Mouse (Mus musculus) neural tube, embryonic 11.5 days (tissue): Measurements from ENCODE around the gene Vat1. TPM values are rescaled to one million over a fixed set of nuclear protein-coding genes. Genes with fewer than 3 reads are reported as not detected.
A peak's percentile ranks its signal among the peaks of the same experiment; 100 is the strongest.

Source experiments
- ATAC-seq: fragments of 200-750 bp; cut with Nextera tagmentation; 2 replicates; pipeline ENCODE4 v1.8.0; 2017; ENCODE audit warnings: moderate number of reproducible peaks, mild to moderate bottlenecking, moderate TSS enrichment, moderate library complexity; ENCODE audit not compliant: insufficient read depth, low FRiP score, low TSS enrichment
- DNase-seq: peaks from one replicate; pipeline ENCODE4 v3.0.0-alpha.2; 2015; ENCODE audit warnings: low spot score
- H3K27ac ChIP-seq: fragments of 300-500 bp; sonication (generic); 2 replicates; pipeline ENCODE4 v1.5.1; 2014; ENCODE audit warnings: low read depth, mild to moderate bottlenecking, low read length
- H3K27me3 ChIP-seq: fragments of 300-500 bp; sonication (generic); 2 replicates; pipeline ENCODE4 v1.6.1; 2014; ENCODE audit warnings: mild to moderate bottlenecking, low read length, mixed read lengths; ENCODE audit not compliant: control insufficient read depth, insufficient read depth
- H3K36me3 ChIP-seq: fragments of 300-500 bp; sonication (generic); 2 replicates; pipeline ENCODE4 v1.6.1; 2014; ENCODE audit warnings: mild to moderate bottlenecking, low read length, moderate library complexity, mixed read lengths; ENCODE audit not compliant: control insufficient read depth, insufficient read depth
- H3K4me1 ChIP-seq: fragments of 300-500 bp; sonication (generic); 2 replicates; pipeline ENCODE4 v1.6.1; 2014; ENCODE audit warnings: low read length, mixed read lengths; ENCODE audit not compliant: control insufficient read depth, insufficient read depth
- H3K4me2 ChIP-seq: fragments of 300-500 bp; sonication (generic); 2 replicates; pipeline ENCODE4 v1.6.1; 2014; ENCODE audit warnings: low read depth, mild to moderate bottlenecking, moderate library complexity
- H3K4me3 ChIP-seq: fragments of 300-500 bp; sonication (generic); 2 replicates; pipeline ENCODE4 v1.5.1; 2014; ENCODE audit warnings: low read depth, low read length
- H3K9ac ChIP-seq: fragments of 300-500 bp; sonication (generic); 2 replicates; pipeline ENCODE4 v1.6.1; 2014; ENCODE audit warnings: mild to moderate bottlenecking, low read length
- H3K9me3 ChIP-seq: fragments of 300-500 bp; sonication (generic); 2 replicates; pipeline ENCODE4 v1.6.1; 2016; ENCODE audit warnings: low read length; ENCODE audit not compliant: control insufficient read depth
- WGBS: fragments of 180-500 bp; shearing (Covaris S2); extraction: QIAGEN DNeasy Blood & Tissue Kit; methylation state at CpG from one replicate; pipeline ENCODE4 v1.1.7; 2014; 5-methylcytosine and 5-hydroxymethylcytosine counted together
- polyA plus RNA-seq: library from polyadenylated mRNA; unstranded; fragments of >200 nt; fragmentation: Nextera tagmentation; extraction: Ambion mirVana; gene quantifications from 2 replicates; pipeline ENCODE4 v1.2.1, GENCODE M21; 2014

Vat1 gene
- polyA plus RNA-seq, 1 experiment from 2014 or later, result 52.3 TPM

GRCm38 (mm10) chr11:101462583-101463440 lies 3.2 kb downstream of the Vat1 start:
- Histone ChIP-seq H3K9ac (no peak overlapping the region), H3K27ac (no peak overlapping the region), H3K4me2 (peak overlapping the region; percentile 92), H3K36me3 (peaks cover 4% of the 10 kb centered on the region; the same call in 1 of the 2 replicates), H3K4me1 (peaks cover 26% of the 10 kb centered on the region), H3K27me3 (no peaks in the 10 kb centered on the region), H3K9me3 (no peaks in the 10 kb centered on the region), H3K4me3 (no peak overlapping the region)
- ATAC-seq (0 out of 2 replicates have a peak, but pooled peaks have one; percentile 58), DNase-seq (peak; percentile 50)
- WGBS, result 37% methylated on average over 13 of the region's 13 CpGs

GRCm38 (mm10) chr11:101462141-101462540 lies 3.9 kb downstream of the Vat1 start:
- Histone ChIP-seq H3K27ac (no peak overlapping the region), H3K4me2 (no peak overlapping the region), H3K9me3 (no peaks in the 10 kb centered on the region), H3K27me3 (no peaks in the 10 kb centered on the region), H3K4me3 (no peak overlapping the region), H3K4me1 (peaks cover 26% of the 10 kb centered on the region), H3K36me3 (peaks cover 4% of the 10 kb centered on the region; the same call in 1 of the 2 replicates), H3K9ac (no peak overlapping the region)
- WGBS, result 80% methylated on average over 14 of the region's 14 CpGs
- no peak for ATAC-seq
- no peak for DNase-seq

GRCm38 (mm10) chr11:101460321-101460720 lies 5.7 kb downstream of the Vat1 start:
- DNase-seq, result no peak
- no peaks in the 10 kb centered on the region for H3K9me3 ChIP-seq
- WGBS, result 89% methylated on average over 15 of the region's 15 CpGs
- H3K4me2 ChIP-seq, result no peak overlapping the region
- no peak overlapping the region for H3K4me3 ChIP-seq
- no peaks in the 10 kb centered on the region for H3K27me3 ChIP-seq
- no peak for ATAC-seq
- H3K27ac ChIP-seq, result no peak overlapping the region
- H3K9ac ChIP-seq, result no peak overlapping the region
- peaks cover 4% of the 10 kb centered on the region; the same call in 1 of the 2 replicates for H3K36me3 ChIP-seq
- peaks cover 26% of the 10 kb centered on the region for H3K4me1 ChIP-seq

- peaks cover 4% of the 10 kb centered on the region; the same call in 1 of the 2 replicates for H3K36me3 ChIP-seq
- no peak overlapping the region for H3K4me2 ChIP-seq
- no peaks in the 10 kb centered on the region for H3K27me3 ChIP-seq
- H3K9me3 ChIP-seq, result no peaks in the 10 kb centered on the region
- H3K4me3 ChIP-seq, result no peak overlapping the region
- WGBS, result 42% methylated on average over 4 of the region's 6 CpGs
- H3K27ac ChIP-seq, result no peak overlapping the region
- peaks cover 26% of the 10 kb centered on the region for H3K4me1 ChIP-seq
- ATAC-seq, result no peak
- no peak overlapping the region for H3K9ac ChIP-seq
- DNase-seq, result no peak
Observed at GRCm38 (mm10) chr11:101459716-101460115, 6.3 kb downstream of the Vat1 start.

GRCm38 (mm10) chr11:101458217-101458616 lies 7.8 kb downstream of the Vat1 start:
- Histone ChIP-seq H3K4me1 (peaks cover 13% of the 10 kb centered on the region), H3K27ac (no peak overlapping the region), H3K4me3 (no peak overlapping the region), H3K36me3 (peaks cover 4% of the 10 kb centered on the region; the same call in 1 of the 2 replicates), H3K27me3 (no peaks in the 10 kb centered on the region), H3K9me3 (no peaks in the 10 kb centered on the region), H3K4me2 (no peak overlapping the region), H3K9ac (no peak overlapping the region)
- WGBS, result 81% methylated on average over 12 of the region's 12 CpGs
- ATAC-seq (no peak), DNase-seq (no peak)

DNA sequence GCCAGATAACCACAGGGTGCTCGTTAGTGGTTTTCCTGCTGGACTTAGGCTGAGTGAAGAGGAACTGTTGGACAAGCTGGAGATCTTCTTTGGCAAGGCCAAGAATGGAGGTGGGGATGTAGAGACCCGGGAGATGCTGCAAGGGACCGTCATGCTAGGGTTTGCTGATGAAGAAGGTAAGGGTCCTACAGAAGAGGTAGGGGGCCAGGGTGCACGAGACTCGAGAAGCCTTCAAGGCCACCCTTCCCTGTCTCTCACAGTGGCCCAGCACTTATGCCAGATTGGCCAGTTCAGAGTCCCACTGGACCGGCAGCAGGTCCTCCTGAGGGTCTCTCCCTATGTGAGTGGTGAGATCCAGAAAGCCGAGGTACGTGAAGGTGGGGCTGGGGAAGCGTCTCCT lies 8.4 kb downstream of the Vat1 start:
- Histone ChIP-seq H3K4me3 (no peak overlapping the region), H3K27ac (no peak overlapping the region), H3K9me3 (no peaks in the 10 kb centered on the region), H3K4me2 (no peak overlapping the region), H3K9ac (no peak overlapping the region), H3K4me1 (peaks cover 8% of the 10 kb centered on the region), H3K27me3 (no peaks in the 10 kb centered on the region), H3K36me3 (peaks cover 4% of the 10 kb centered on the region; the same call in 1 of the 2 replicates)
- 88% methylated on average over 9 of the region's 9 CpGs for WGBS
- ATAC-seq (no peak), DNase-seq (no peak)

DNA sequence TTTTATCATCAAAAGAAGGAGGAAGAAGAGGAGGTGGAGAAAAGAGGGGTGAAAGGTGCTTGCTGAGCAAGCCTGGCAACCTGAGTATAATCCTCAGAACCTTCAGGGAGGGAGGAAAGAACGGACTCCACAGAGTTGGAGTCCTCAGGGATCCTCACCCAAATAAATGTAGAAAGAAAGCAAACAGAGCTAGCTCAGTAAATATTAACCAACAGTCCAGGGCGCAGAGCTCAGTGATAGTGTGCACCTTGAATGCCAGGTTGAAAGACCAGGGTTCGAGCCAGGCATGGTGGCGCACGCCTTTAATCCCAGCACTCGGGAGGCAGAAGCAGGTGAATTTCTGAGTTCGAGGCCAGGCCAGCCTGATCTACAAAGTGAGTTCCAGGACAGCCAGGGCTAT lies 10.4 kb downstream of the Vat1 start:
- WGBS, result 89% methylated on average over 7 of the region's 7 CpGs
- no peak overlapping the region for H3K4me3 ChIP-seq
- H3K4me2 ChIP-seq, result no peak overlapping the region
- H3K36me3 ChIP-seq, result peaks cover 4% of the 10 kb centered on the region; the same call in 1 of the 2 replicates
- H3K9me3 ChIP-seq, result no peaks in the 10 kb centered on the region
- DNase-seq, result no peak
- no peaks in the 10 kb centered on the region for H3K4me1 ChIP-seq
- no peak for ATAC-seq
- no peak overlapping the region for H3K9ac ChIP-seq
- no peak overlapping the region for H3K27ac ChIP-seq
- no peaks in the 10 kb centered on the region for H3K27me3 ChIP-seq

DNA sequence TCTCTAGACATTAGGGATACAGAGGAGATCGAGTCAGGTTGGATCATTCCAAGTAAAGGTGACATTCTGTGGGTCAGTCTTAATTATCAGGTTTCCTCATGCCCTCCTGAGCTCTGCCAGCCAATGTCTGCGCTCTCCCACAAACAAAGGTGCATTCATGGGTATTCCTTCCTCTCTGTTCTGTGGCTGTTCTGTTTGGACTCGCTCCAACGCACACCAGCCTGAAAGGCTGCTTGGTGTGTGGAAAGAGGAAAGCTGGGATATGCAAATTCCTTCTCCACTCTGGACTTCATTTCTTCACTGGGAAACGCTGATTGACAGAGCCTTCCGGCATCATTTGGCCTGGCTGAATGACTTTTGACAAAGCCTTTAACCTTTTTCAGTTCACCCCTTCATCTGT lies 11.3 kb downstream of the Vat1 start:
- 70% methylated on average over 6 of the region's 6 CpGs for WGBS
- ATAC-seq (no peak), DNase-seq (no peak)
- Histone ChIP-seq H3K36me3 (no peaks in the 10 kb centered on the region; the same call in 1 of the 2 replicates), H3K9me3 (no peaks in the 10 kb centered on the region), H3K4me3 (no peak overlapping the region), H3K27me3 (no peaks in the 10 kb centered on the region), H3K4me1 (no peaks in the 10 kb centered on the region), H3K9ac (no peak overlapping the region), H3K4me2 (no peak overlapping the region), H3K27ac (no peak overlapping the region)
